Mouse (Mus musculus) forebrain, postnatal 0 days (tissue): ENCODE measurements around the gene Duox2. TPM values are rescaled to one million over a fixed set of nuclear protein-coding genes. Genes with fewer than 3 reads are reported as not detected.

Experiments used
- ATAC-seq: fragments of 200-750 bp; cut with Nextera tagmentation; 2 replicates; pipeline ENCODE4 v1.8.0; 2017; ENCODE audit warnings: mild to moderate bottlenecking, moderate library complexity
- DNase-seq: peaks from one replicate; pipeline ENCODE4 v3.0.0-alpha.2; 2015
- H3K27ac ChIP-seq: fragments of 300-500 bp; sonication (generic); 2 replicates; pipeline ENCODE4 v1.5.1; 2014; ENCODE audit warnings: low read depth, mild to moderate bottlenecking, antibody characterized with exemption, low read length, moderate library complexity, mixed read lengths
- H3K27me3 ChIP-seq: fragments of 300-500 bp; sonication (generic); 2 replicates; pipeline ENCODE4 v1.6.1; 2014; ENCODE audit warnings: mild to moderate bottlenecking, low read length, mixed read lengths; ENCODE audit not compliant: insufficient read depth
- H3K36me3 ChIP-seq: fragments of 300-500 bp; sonication (generic); 2 replicates; pipeline ENCODE4 v1.6.1; 2014; ENCODE audit warnings: mild to moderate bottlenecking, moderate library complexity; ENCODE audit not compliant: insufficient read depth
- H3K4me1 ChIP-seq: fragments of 300-500 bp; sonication (generic); 2 replicates; pipeline ENCODE4 v1.6.1; 2014; ENCODE audit warnings: antibody characterized with exemption; ENCODE audit not compliant: insufficient read depth
- H3K4me2 ChIP-seq: fragments of 300-500 bp; sonication (generic); 2 replicates; pipeline ENCODE4 v1.6.1; 2014; ENCODE audit warnings: low read depth, mild to moderate bottlenecking, moderate library complexity
- H3K4me3 ChIP-seq: fragments of 300-500 bp; sonication (generic); 2 replicates; pipeline ENCODE4 v1.5.1; 2014; ENCODE audit warnings: low read depth, low read length, mixed read lengths
- H3K9ac ChIP-seq: fragments of 300-500 bp; sonication (generic); 2 replicates; pipeline ENCODE4 v1.6.1; 2014; ENCODE audit warnings: mild to moderate bottlenecking
- H3K9me3 ChIP-seq: fragments of 300-500 bp; sonication (generic); 2 replicates; pipeline ENCODE4 v1.6.1; 2016; ENCODE audit warnings: low read length
- CTCF ChIP-seq: sonication (generic); IDR thresholded peaks from 2 replicates; pipeline ENCODE4 v1.5.1; 2016; ENCODE audit warnings: antibody characterized with exemption, control low read depth, low read depth
- WGBS: fragments of 180-500 bp; shearing (Covaris S2); extraction: QIAGEN DNeasy Blood & Tissue Kit; methylation state at CpG from one replicate; pipeline ENCODE4 v1.1.7; 2014; 5-methylcytosine and 5-hydroxymethylcytosine counted together
- polyA plus RNA-seq: library from polyadenylated mRNA; unstranded; fragments of >200 nt; fragmentation: Nextera tagmentation; extraction: Ambion mirVana; gene quantifications from 2 replicates; pipeline ENCODE4 v1.2.1, GENCODE M21; 2015
- total RNA-seq: library from RNA; depleted of rRNA; stranded (reverse); fragments of >200 nt; gene quantifications from 2 replicates; pipeline ENCODE4 v1.2.3, GENCODE M21; 2014

The Duox2 gene
- total and polyA plus RNA-seq, 2 experiments from 2014 or later, result 0.14 TPM; not detected in 1

GRCm38 (mm10) chr2:122312722-122313417, 14.6 kb upstream of the Duox2 start:
- Histone ChIP-seq H3K9ac (no peak overlapping the region), H3K36me3 (no peaks in the 10 kb centered on the region), H3K4me1 (0 out of 2 replicates have a peak, but pooled peaks cover 4% of the 10 kb centered on the region), H3K4me2 (peak overlapping the region; percentile 41), H3K4me3 (peak overlapping the region; percentile 15), H3K9me3 (no peaks in the 10 kb centered on the region), H3K27ac (no peak overlapping the region), H3K27me3 (peaks cover 29% of the 10 kb centered on the region)
- 5% methylated on average over 27 of the region's 27 CpGs for WGBS
- TF ChIP-seq CTCF, result peak; percentile 74
- ATAC-seq (peak; percentile 79), DNase-seq (peak; percentile 73)

DNA sequence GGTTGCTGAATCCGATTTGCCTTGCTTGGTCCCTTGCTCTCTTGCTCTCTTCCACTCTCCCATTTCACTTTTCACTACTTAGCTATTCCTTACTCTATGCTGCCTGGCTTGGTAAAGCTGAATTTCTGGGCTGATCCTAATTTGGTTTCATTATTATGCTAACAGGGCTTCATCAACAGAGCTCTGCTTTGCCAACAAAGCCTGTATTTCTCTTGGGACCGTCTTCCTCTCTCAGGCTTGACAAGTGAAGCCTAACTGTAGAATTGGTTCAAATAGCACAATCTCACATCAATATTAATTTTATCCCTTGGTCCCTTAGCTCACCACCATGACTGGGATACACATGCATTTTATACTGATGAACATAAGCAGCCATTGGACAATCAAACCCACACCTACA, 13.3 kb upstream of the Duox2 start:
- H3K4me3 ChIP-seq, result no peak overlapping the region
- H3K27ac ChIP-seq, result no peak overlapping the region
- H3K4me2 ChIP-seq, result no peak overlapping the region
- H3K9ac ChIP-seq, result no peak overlapping the region
- no peak for TF ChIP-seq CTCF
- WGBS, result 31% methylated on average over 2 of the region's 2 CpGs
- DNase-seq, result no peak
- H3K9me3 ChIP-seq, result no peaks in the 10 kb centered on the region
- H3K36me3 ChIP-seq, result no peaks in the 10 kb centered on the region
- 0 out of 2 replicates have a peak, but pooled peaks cover 4% of the 10 kb centered on the region for H3K4me1 ChIP-seq
- no peak for ATAC-seq
- peaks cover 29% of the 10 kb centered on the region for H3K27me3 ChIP-seq

- peak; percentile 40; the same call in 1 of the 2 replicates for TF ChIP-seq CTCF
- Histone ChIP-seq H3K27ac (no peak overlapping the region), H3K9ac (no peak overlapping the region), H3K4me1 (0 out of 2 replicates have a peak, but pooled peaks cover 4% of the 10 kb centered on the region), H3K4me2 (no peak overlapping the region), H3K36me3 (no peaks in the 10 kb centered on the region), H3K4me3 (no peak overlapping the region), H3K27me3 (peaks cover 29% of the 10 kb centered on the region), H3K9me3 (no peaks in the 10 kb centered on the region)
- 39% methylated on average over 3 of the region's 3 CpGs for WGBS
- no peak for ATAC-seq
- DNase-seq, result peak; percentile 36
Observed at GRCm38 (mm10) chr2:122309647-122310046, 11.4 kb upstream of the Duox2 start.

GRCm38 (mm10) chr2:122306184-122306583, 7.9 kb upstream of the Duox2 start:
- no peaks in the 10 kb centered on the region for H3K9me3 ChIP-seq
- H3K27me3 ChIP-seq, result peaks cover 7% of the 10 kb centered on the region
- no peak overlapping the region for H3K4me2 ChIP-seq
- no peak overlapping the region for H3K4me3 ChIP-seq
- no peak overlapping the region for H3K27ac ChIP-seq
- DNase-seq (peak; percentile 22), ATAC-seq (peak; percentile 30)
- 0 out of 2 replicates have a peak, but pooled peaks cover 3% of the 10 kb centered on the region for H3K4me1 ChIP-seq
- H3K9ac ChIP-seq, result no peak overlapping the region
- TF ChIP-seq CTCF, result no peak
- 42% methylated on average over 4 of the region's 4 CpGs for WGBS
- H3K36me3 ChIP-seq, result no peaks in the 10 kb centered on the region

- DNase-seq (no peak), ATAC-seq (no peak)
- TF ChIP-seq CTCF, result no peak
- H3K4me1 ChIP-seq, result peaks cover 9% of the 10 kb centered on the region; the same call in 1 of the 2 replicates
- peaks cover 13% of the 10 kb centered on the region for H3K27me3 ChIP-seq
- H3K4me3 ChIP-seq, result no peak overlapping the region
- no peaks in the 10 kb centered on the region for H3K9me3 ChIP-seq
- WGBS, result 87% methylated on average over 16 of the region's 16 CpGs
- H3K4me2 ChIP-seq, result no peak overlapping the region
- no peak overlapping the region for H3K27ac ChIP-seq
- H3K36me3 ChIP-seq, result no peaks in the 10 kb centered on the region
- no peak overlapping the region for H3K9ac ChIP-seq
Observed at GRCm38 (mm10) chr2:122305097-122305892, 7.0 kb upstream of the Duox2 start.

DNA sequence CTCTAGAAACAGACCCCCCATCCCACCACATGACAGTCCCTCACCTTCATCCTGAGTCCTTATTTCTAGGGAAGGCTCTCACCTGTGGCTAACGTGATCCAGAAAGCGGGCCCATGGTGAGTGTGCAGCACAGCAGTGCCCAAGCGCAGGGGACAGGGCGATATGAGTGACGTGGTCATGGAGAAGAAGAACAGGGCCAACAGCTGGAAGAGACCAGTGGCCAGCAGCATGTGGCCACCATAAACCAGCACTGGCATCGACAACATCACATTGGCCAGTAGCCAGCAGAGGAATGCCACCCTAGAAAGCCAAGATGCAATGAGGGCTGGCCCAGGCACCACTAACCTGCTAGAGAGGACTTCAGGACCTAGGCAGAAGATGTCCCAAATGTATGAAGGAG, 6.3 kb upstream of the Duox2 start:
- Histone ChIP-seq H3K9me3 (no peaks in the 10 kb centered on the region), H3K9ac (no peak overlapping the region), H3K4me2 (no peak overlapping the region), H3K27ac (no peak overlapping the region), H3K36me3 (no peaks in the 10 kb centered on the region), H3K4me1 (peaks cover 9% of the 10 kb centered on the region; the same call in 1 of the 2 replicates), H3K4me3 (no peak overlapping the region), H3K27me3 (peaks cover 20% of the 10 kb centered on the region)
- DNase-seq (no peak), ATAC-seq (no peak)
- 85% methylated on average over 6 of the region's 6 CpGs for WGBS
- no peak for TF ChIP-seq CTCF
